Mouse (Mus musculus) neural tube, embryonic 11.5 days (tissue): ENCODE results near the gene Birc7. TPM values are rescaled to one million over a fixed set of nuclear protein-coding genes. Genes with fewer than 3 reads are reported as not detected.

Source experiments
- ATAC-seq: fragments of 200-750 bp; cut with Nextera tagmentation; 2 replicates; pipeline ENCODE4 v1.8.0; 2017; ENCODE audit warnings: moderate number of reproducible peaks, mild to moderate bottlenecking, moderate TSS enrichment, moderate library complexity; ENCODE audit not compliant: insufficient read depth, low FRiP score, low TSS enrichment
- DNase-seq: peaks from one replicate; pipeline ENCODE4 v3.0.0-alpha.2; 2015; ENCODE audit warnings: low spot score
- H3K27ac ChIP-seq: fragments of 300-500 bp; sonication (generic); 2 replicates; pipeline ENCODE4 v1.5.1; 2014; ENCODE audit warnings: low read depth, mild to moderate bottlenecking, low read length
- H3K27me3 ChIP-seq: fragments of 300-500 bp; sonication (generic); 2 replicates; pipeline ENCODE4 v1.6.1; 2014; ENCODE audit warnings: mild to moderate bottlenecking, low read length, mixed read lengths; ENCODE audit not compliant: control insufficient read depth, insufficient read depth
- H3K36me3 ChIP-seq: fragments of 300-500 bp; sonication (generic); 2 replicates; pipeline ENCODE4 v1.6.1; 2014; ENCODE audit warnings: mild to moderate bottlenecking, low read length, moderate library complexity, mixed read lengths; ENCODE audit not compliant: control insufficient read depth, insufficient read depth
- H3K4me1 ChIP-seq: fragments of 300-500 bp; sonication (generic); 2 replicates; pipeline ENCODE4 v1.6.1; 2014; ENCODE audit warnings: low read length, mixed read lengths; ENCODE audit not compliant: control insufficient read depth, insufficient read depth
- H3K4me2 ChIP-seq: fragments of 300-500 bp; sonication (generic); 2 replicates; pipeline ENCODE4 v1.6.1; 2014; ENCODE audit warnings: low read depth, mild to moderate bottlenecking, moderate library complexity
- H3K4me3 ChIP-seq: fragments of 300-500 bp; sonication (generic); 2 replicates; pipeline ENCODE4 v1.5.1; 2014; ENCODE audit warnings: low read depth, low read length
- H3K9ac ChIP-seq: fragments of 300-500 bp; sonication (generic); 2 replicates; pipeline ENCODE4 v1.6.1; 2014; ENCODE audit warnings: mild to moderate bottlenecking, low read length
- H3K9me3 ChIP-seq: fragments of 300-500 bp; sonication (generic); 2 replicates; pipeline ENCODE4 v1.6.1; 2016; ENCODE audit warnings: low read length; ENCODE audit not compliant: control insufficient read depth
- WGBS: fragments of 180-500 bp; shearing (Covaris S2); extraction: QIAGEN DNeasy Blood & Tissue Kit; methylation state at CpG from one replicate; pipeline ENCODE4 v1.1.7; 2014; 5-methylcytosine and 5-hydroxymethylcytosine counted together
- polyA plus RNA-seq: library from polyadenylated mRNA; unstranded; fragments of >200 nt; fragmentation: Nextera tagmentation; extraction: Ambion mirVana; gene quantifications from 2 replicates; pipeline ENCODE4 v1.2.1, GENCODE M21; 2014

Birc7 gene
- polyA plus RNA-seq, 1 experiment from 2014 or later: 0.25 TPM

DNA sequence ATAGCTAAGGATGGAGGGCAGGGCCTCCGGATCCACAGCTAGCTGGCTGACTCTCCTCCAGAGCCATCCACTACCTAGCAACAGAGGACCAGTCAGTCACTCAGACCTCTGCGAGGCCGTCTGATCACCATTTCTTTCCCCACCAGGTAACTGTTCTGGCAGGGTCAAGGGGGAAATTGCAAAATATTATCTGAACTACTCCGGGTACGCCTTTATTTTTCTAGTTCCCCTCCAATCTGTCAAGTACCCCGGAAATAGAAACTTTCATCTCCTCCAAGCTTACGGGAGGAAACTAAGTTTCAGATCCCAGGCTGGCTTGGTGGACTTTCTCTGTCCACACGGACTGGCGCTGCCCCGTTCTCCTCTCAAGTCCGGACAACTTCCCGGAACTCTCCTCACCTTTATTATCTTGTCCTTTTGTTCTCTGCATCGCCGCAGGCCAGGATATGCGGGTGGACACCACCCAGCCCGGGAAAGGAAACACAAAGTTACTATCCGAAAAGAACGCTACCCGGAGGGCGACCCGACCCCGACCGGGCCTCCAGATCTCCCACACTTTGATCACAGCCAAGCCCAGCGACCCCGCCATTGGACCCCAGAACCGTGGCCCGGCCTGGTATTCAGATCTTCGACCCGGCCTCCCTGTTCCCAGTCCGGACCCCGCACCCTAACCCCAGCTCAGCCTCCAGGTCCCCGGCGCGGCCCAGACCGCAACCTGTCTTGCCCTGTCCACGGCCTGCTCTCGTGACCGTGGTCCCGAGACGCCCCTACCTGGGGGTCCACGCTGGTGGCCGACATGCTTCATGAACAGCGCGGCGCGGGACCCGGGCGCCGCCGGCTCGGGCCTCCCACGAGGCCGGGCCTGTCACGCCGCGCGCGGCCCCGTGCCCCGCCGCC is 8.7 kb upstream of the Birc7 start:
- no peak for DNase-seq
- H3K27ac ChIP-seq: peak overlapping the region; percentile 36

DNA sequence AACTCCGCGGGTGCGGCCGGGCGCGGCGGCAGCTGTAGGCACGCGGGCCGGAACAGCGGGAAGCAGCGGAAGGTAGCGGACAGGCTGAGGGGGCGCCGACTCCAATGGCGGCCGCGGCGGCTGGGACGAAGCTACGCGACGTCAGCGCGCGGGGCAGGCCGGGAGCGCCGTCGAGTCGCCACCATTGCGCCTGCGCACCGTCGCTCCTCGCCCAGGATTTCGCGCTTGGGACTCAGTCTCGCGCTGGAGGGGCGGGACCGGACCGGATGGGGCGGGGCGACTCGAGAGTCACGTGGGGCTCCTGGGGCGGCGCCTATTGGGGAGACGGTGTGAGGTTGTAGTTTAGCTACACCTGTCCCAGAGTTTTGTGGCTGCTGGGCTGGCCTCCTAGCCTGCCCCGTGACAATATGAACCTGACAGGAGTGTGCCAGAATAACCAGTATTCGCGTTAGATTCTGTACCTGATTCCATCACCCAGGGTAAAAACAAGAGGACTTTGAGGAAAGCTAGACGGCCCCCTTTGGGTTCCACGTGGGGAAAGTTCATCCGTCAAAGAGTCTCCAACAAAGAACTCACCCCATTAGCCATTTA is 7.9 kb upstream of the Birc7 start, which contains the start of gene Ythdf1:
TSS of gene Ythdf1 (minus strand) at position 140 of the 591 bp plus-strand sequence.
- Histone ChIP-seq H3K27me3 (no peaks in the 10 kb centered on the region), H3K9me3 (no peaks in the 10 kb centered on the region), H3K9ac (peak within 1 kb of the TSS; percentile 99), H3K36me3 (no peaks in the 10 kb centered on the region; the same call in 1 of the 2 replicates), H3K4me1 (peaks cover 6% of the 10 kb centered on the region), H3K4me3 (peak within 1 kb of the TSS; percentile 100), H3K4me2 (peak within 1 kb of the TSS; percentile 85), H3K27ac (peak within 1 kb of the TSS; percentile 36)
- under 1% methylated on average over 55 of the region's 56 CpGs for WGBS
- ATAC-seq (peak; percentile 94), DNase-seq (peak; percentile 99)

More for the DNA sequence above, 8.7 kb upstream of the Birc7 start:
- Histone ChIP-seq H3K36me3 (peaks cover 3% of the 10 kb centered on the region; the same call in 1 of the 2 replicates), H3K4me1 (peaks cover 6% of the 10 kb centered on the region), H3K9me3 (no peaks in the 10 kb centered on the region), H3K27me3 (no peaks in the 10 kb centered on the region), H3K4me2 (peak overlapping the region; percentile 85), H3K4me3 (peak overlapping the region; percentile 100), H3K9ac (peak overlapping the region; percentile 99)
- peak; percentile 58 for ATAC-seq
- 1% methylated on average over 61 of the region's 61 CpGs for WGBS

DNA sequence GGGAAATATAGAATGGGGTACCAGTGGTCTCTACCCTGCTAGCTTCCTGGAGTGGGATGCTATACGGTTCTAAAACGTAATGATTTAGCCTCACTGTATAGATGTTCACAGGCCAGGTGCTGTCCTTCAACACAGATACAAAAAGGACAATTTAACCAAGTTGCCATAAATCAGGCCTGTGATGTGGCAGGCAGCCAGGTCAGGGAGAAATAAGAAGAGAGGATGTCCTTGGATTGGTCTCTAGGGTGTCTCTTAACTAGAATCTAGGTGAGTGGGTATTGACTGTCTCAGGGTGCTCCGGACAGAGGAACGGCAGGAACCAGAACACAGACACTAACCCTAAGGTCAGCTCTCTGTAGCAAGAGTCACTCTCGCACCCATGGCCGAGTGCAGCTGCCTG is 6.1 kb upstream of the Birc7 start:
- H3K4me3 ChIP-seq: no peak overlapping the region
- no peaks in the 10 kb centered on the region; the same call in 1 of the 2 replicates for H3K36me3 ChIP-seq
- 94% methylated on average over 6 of the region's 6 CpGs for WGBS
- no peak overlapping the region for H3K9ac ChIP-seq
- H3K27ac ChIP-seq: no peak overlapping the region
- H3K27me3 ChIP-seq: no peaks in the 10 kb centered on the region
- no peak for ATAC-seq
- no peaks in the 10 kb centered on the region for H3K9me3 ChIP-seq
- H3K4me1 ChIP-seq: peaks cover 6% of the 10 kb centered on the region
- H3K4me2 ChIP-seq: no peak overlapping the region
- no peak for DNase-seq

DNA sequence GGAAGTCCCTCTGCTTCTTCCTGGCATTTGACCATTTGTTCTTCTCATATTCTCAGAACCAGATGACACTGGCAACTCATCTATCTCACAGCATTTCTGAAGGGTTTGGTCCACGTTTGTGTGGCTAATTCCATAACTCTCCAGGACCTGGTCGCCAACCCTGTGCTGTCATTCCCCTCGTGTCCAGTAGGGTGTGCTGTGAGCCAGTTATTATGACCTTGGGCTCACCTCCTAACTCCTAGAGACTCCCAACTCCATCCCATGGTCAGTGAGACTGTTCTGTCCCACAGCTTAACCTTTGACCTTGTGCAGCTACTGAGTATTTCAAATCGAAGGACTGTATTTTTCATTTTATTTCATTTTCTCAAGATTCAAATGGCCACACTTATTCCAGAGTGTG is 3.6 kb upstream of the Birc7 start:
- no peaks in the 10 kb centered on the region for H3K4me1 ChIP-seq
- 4% methylated on average over 4 of the region's 4 CpGs for WGBS
- ATAC-seq (no peak), DNase-seq (peak; percentile 80)
- no peaks in the 10 kb centered on the region for H3K36me3 ChIP-seq
- H3K27ac ChIP-seq: no peak overlapping the region
- H3K4me3 ChIP-seq: no peak overlapping the region
- H3K9ac ChIP-seq: no peak overlapping the region
- no peaks in the 10 kb centered on the region for H3K27me3 ChIP-seq
- H3K9me3 ChIP-seq: no peaks in the 10 kb centered on the region
- no peak overlapping the region for H3K4me2 ChIP-seq

DNA sequence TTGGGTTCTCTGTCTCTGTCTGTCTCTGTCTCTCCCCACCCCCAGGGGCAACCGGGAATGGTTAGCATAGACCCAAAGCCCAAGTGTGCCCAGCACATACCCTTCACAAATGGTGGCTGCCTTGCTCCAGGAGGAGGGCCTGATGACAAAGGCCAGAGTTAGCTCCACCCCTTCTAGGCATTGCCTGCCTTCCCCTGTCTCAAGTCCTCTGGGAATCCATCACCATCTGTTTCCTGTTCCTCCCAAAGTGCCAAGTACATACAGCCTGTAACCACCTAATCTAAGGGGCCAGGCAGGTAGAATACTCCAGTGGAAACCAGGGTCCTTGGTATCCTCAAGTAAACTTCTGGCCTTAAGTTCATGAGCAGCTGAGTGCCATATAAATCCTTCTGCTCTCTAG is 3.6 kb downstream of the Birc7 start:
- Histone ChIP-seq H3K27ac (no peak overlapping the region), H3K36me3 (no peaks in the 10 kb centered on the region), H3K27me3 (no peaks in the 10 kb centered on the region), H3K9me3 (no peaks in the 10 kb centered on the region), H3K4me3 (no peak overlapping the region), H3K9ac (no peak overlapping the region), H3K4me2 (no peak overlapping the region), H3K4me1 (no peaks in the 10 kb centered on the region)
- DNase-seq (no peak), ATAC-seq (no peak)
- 85% methylated on average over 1 of the region's 1 CpGs for WGBS

DNA sequence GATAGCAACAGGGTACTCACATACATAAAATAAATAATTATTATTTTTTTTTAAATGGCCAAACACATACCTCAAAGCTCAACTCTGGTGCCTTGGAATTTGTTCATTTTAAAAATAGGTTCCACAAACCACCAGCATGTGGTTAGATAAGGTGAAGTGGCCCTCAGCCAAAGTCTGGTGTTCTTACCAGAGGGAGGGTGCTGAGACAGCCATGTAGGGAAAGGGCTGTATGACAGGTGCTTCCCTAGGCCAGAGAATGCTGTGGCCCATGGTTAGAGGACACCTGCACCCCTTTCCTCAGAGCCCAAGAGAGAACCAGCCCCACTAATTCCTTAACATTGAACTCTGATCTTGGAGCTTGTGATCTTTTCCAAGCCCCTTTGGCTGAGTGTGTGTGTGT is 11.4 kb downstream of the Birc7 start:
- no peaks in the 10 kb centered on the region for H3K9me3 ChIP-seq
- H3K4me1 ChIP-seq: no peaks in the 10 kb centered on the region
- H3K36me3 ChIP-seq: no peaks in the 10 kb centered on the region; the same call in 1 of the 2 replicates
- no peak overlapping the region for H3K27ac ChIP-seq
- no peak for ATAC-seq
- no peak for DNase-seq
- H3K4me3 ChIP-seq: no peak overlapping the region
- H3K4me2 ChIP-seq: no peak overlapping the region
- H3K9ac ChIP-seq: no peak overlapping the region
- H3K27me3 ChIP-seq: no peaks in the 10 kb centered on the region

DNA sequence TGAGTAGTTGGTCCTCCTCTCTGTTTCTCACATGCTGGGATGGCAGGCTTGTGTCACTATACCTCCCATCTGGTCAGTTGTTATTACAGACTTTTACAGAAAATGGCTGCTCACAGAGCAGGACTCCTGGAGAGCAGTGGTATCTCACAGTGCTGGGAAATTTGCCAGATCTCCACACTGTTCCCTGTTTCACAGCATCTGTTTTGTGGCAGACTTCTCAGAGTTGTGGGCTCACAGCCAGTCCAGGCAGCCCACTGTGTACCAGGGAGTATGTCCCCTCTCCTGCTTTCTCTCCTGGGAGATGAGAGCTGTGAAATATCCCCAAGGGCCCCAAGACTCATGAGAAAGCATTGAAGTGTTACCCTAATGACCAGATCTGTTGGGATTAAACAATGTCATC is 13.0 kb downstream of the Birc7 start:
- Histone ChIP-seq H3K36me3 (no peaks in the 10 kb centered on the region; the same call in 1 of the 2 replicates), H3K4me1 (no peaks in the 10 kb centered on the region), H3K4me2 (no peak overlapping the region), H3K27ac (no peak overlapping the region), H3K9me3 (no peaks in the 10 kb centered on the region), H3K27me3 (no peaks in the 10 kb centered on the region), H3K9ac (no peak overlapping the region), H3K4me3 (no peak overlapping the region)
- no peak for ATAC-seq
- DNase-seq: no peak

DNA sequence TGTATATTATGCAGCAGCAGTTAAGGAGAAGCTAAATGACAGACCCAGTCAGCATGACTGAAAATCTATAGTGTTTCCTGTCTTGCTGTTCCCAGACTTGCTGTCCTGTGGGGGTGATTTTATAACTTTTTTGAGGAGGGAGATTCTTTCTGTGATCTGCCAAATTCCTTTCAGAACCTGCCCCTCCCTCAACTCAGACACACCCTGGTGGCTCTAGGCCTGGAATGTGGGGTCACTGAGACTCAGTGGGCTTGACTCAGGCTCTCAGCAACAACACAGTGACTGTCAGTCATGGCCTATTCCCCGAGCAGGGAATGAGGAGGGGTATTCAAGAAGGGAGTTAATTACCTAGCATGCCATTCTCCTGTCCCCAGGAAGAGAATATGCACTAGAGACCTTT is 21.1 kb downstream of the Birc7 start:
- Histone ChIP-seq H3K4me3 (no peak overlapping the region), H3K4me1 (peaks cover 21% of the 10 kb centered on the region), H3K36me3 (no peaks in the 10 kb centered on the region), H3K9ac (no peak overlapping the region), H3K9me3 (no peaks in the 10 kb centered on the region), H3K27ac (no peak overlapping the region), H3K4me2 (no peak overlapping the region), H3K27me3 (no peaks in the 10 kb centered on the region)
- WGBS: 11% methylated on average over 1 of the region's 1 CpGs
- DNase-seq (no peak), ATAC-seq (no peak)
